Mouse (Mus musculus) spleen, adult 2 months (tissue): ENCODE measurements around the gene Tada2a. TPM values are rescaled to one million over a fixed set of nuclear protein-coding genes. Genes with fewer than 3 reads are reported as not detected.

Source experiments
- DNase-seq, 2 experiments: peaks; one replicate each; pipeline versions ENCODE4 v3.0.0 to v3.0.0-alpha.2; 2012 to 2021; ENCODE audit warnings: low spot score in 2 of 2, low read depth in 1 of 2
- H3K27ac ChIP-seq: fragments of 200-500 bp; 2 replicates; pipeline ENCODE4 v1.5.1; 2012; ENCODE audit warnings: low read length, inconsistent platforms; ENCODE audit not compliant: insufficient read depth
- H3K27me3 ChIP-seq: fragments of 200-500 bp; 2 replicates; pipeline ENCODE4 v1.6.1; 2012; ENCODE audit warnings: mild to moderate bottlenecking, moderate library complexity, low read length, inconsistent platforms; ENCODE audit not compliant: control insufficient read depth, insufficient read depth
- H3K36me3 ChIP-seq: fragments of 200-500 bp; 2 replicates; pipeline ENCODE4 v1.6.1; 2012; ENCODE audit warnings: mild to moderate bottlenecking, low read length, inconsistent platforms; ENCODE audit not compliant: control insufficient read depth, insufficient read depth
- H3K4me1 ChIP-seq: fragments of 200-500 bp; 2 replicates; pipeline ENCODE4 v1.6.1; 2011; ENCODE audit warnings: inconsistent platforms; ENCODE audit not compliant: control insufficient read depth, insufficient read depth, insufficient read length
- H3K4me3 ChIP-seq: fragments of 200-500 bp; 2 replicates; pipeline ENCODE4 v1.5.1; 2011; ENCODE audit warnings: mild to moderate bottlenecking, inconsistent platforms; ENCODE audit not compliant: insufficient read depth, insufficient read length; ENCODE audit errors: extremely low read depth
- CTCF ChIP-seq: fragments of 200-500 bp; IDR thresholded peaks from 2 replicates; pipeline ENCODE4 v1.5.1; 2011; ENCODE audit warnings: mild to moderate bottlenecking, inconsistent platforms; ENCODE audit not compliant: insufficient read depth, insufficient read length, insufficient replicate concordance; ENCODE audit errors: extremely low read depth
- POLR2A ChIP-seq: fragments of 200-500 bp; IDR thresholded peaks from 2 replicates; pipeline ENCODE4 v1.6.1; 2011; ENCODE audit warnings: low read depth, low read length, inconsistent platforms
- WGBS: fragments of 180-500 bp; shearing (Covaris S2); methylation state at CpG from one replicate; pipeline ENCODE4 v1.1.7; 2018; 5-methylcytosine and 5-hydroxymethylcytosine counted together
- polyA plus RNA-seq: library from polyadenylated mRNA; depleted of rRNA; stranded (reverse); fragments of >200 nt; gene quantifications from 2 replicates; pipeline ENCODE4 v1.2.3, GENCODE M21; 2012

Tada2a gene
- polyA plus RNA-seq, 1 experiment: 2.8 TPM

DNA sequence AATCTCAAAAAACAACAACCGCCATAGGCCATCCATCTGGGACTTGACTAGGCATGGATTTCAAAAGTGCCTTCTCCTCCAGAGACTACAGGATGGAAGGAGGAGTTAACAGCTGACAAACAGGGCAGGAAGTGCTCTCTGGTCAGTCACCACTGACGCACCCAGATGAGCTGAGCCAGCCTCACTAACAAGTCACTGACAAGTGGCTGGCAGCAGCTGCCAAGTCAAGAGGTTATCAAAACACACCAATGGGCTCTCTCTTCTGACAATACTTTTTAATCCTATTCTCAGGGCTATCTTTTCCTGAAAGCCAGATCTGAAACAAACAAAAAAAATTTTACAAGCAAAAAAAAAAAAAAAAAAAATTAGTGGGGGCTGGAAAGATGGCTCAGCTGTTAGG lies 66.6 kb downstream of the Tada2a start:
- H3K36me3 ChIP-seq: no peaks in the 10 kb centered on the region
- TF ChIP-seq POLR2A: no peak
- no peak for TF ChIP-seq CTCF
- 49% methylated on average over 2 of the region's 2 CpGs for WGBS

GRCm38 (mm10) chr11:84061881-84062280 lies 67.5 kb downstream of the Tada2a start:
- 90% methylated on average over 2 of the region's 2 CpGs for WGBS
- no peak for TF ChIP-seq CTCF
- DNase-seq: no peak
- Histone ChIP-seq H3K36me3 (no peaks in the 10 kb centered on the region), H3K4me3 (no peak overlapping the region), H3K27me3 (peaks cover 2% of the 10 kb centered on the region; the same call in 1 of the 2 replicates), H3K27ac (no peak overlapping the region), H3K4me1 (no peaks in the 10 kb centered on the region)

More for the DNA sequence above, 66.6 kb downstream of the Tada2a start:
- Histone ChIP-seq H3K4me3 (no peak overlapping the region), H3K27ac (no peak overlapping the region), H3K4me1 (peaks cover 2% of the 10 kb centered on the region; the same call in 1 of the 2 replicates), H3K27me3 (peaks cover 7% of the 10 kb centered on the region)
- DNase-seq: no peak

DNA sequence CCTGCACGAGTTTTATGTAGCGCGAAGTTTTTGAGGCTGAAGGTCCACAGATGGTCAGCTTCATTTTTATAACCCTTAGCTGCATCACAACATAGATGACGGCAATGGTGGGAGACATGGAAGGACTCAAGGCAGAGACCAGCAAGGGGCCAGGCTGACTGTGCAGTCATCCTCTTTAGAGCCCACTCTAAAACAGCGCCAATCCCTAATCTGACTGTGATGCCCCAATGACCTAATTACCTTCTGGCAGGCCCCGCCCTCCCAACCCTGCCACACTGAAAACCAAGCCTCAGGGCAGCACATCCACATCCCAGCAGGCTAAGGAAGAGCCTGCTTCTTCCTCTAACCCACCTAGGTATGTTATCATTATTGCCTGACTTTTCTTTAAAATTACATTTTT lies 68.8 kb downstream of the Tada2a start:
- 89% methylated on average over 6 of the region's 6 CpGs for WGBS
- no peaks in the 10 kb centered on the region for H3K27me3 ChIP-seq
- TF ChIP-seq CTCF (no peak), POLR2A (no peak)
- H3K27ac ChIP-seq: no peak overlapping the region
- H3K4me3 ChIP-seq: no peak overlapping the region
- DNase-seq: no peak
- no peaks in the 10 kb centered on the region for H3K4me1 ChIP-seq
- no peaks in the 10 kb centered on the region for H3K36me3 ChIP-seq

GRCm38 (mm10) chr11:84059784-84060183 lies 69.6 kb downstream of the Tada2a start:
- TF ChIP-seq CTCF (no peak), POLR2A (no peak)
- Histone ChIP-seq H3K27me3 (no peaks in the 10 kb centered on the region), H3K27ac (no peak overlapping the region), H3K36me3 (no peaks in the 10 kb centered on the region), H3K4me3 (no peak overlapping the region), H3K4me1 (no peaks in the 10 kb centered on the region)
- WGBS: 92% methylated on average over 2 of the region's 2 CpGs
- DNase-seq: no peak

- H3K27ac ChIP-seq: no peak overlapping the region
- H3K27me3 ChIP-seq: no peaks in the 10 kb centered on the region
- DNase-seq: no peak
- TF ChIP-seq CTCF (no peak), POLR2A (no peak)
- H3K4me3 ChIP-seq: no peak overlapping the region
- H3K36me3 ChIP-seq: no peaks in the 10 kb centered on the region
- no peaks in the 10 kb centered on the region for H3K4me1 ChIP-seq
- 89% methylated on average over 2 of the region's 2 CpGs for WGBS
Measured at GRCm38 (mm10) chr11:84057418-84057817, 72.0 kb downstream of the Tada2a start.

DNA sequence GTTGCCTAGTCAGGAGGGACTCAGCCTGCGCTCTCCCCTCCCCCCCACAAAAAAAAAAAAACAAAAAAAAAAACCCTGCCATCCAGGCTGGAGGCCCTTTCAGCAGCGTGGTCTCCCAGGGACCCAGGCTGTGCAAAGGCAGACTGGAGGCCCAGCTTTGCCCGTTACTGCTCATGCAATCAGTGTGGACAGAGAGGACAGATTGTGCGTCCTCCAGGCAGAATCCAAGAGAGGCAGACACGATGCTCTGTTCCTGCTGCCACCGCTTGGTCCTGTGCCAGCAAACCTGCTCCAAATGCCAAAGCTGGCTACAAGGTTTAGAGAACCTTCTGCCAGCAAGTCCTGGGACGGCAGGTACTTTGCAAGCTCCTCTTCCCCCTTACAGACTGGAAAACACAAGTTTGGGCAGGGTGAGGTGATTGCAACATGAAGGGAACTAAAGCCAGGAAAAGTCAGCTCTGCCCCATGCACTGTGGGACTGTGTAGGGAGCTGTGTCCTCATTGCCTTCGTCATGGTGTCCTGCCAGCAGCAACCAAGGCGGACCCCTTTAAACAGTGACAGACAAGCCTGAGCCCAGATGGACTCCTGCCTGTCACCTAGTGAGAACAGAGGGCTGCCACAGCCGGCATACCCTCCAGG lies 75.8 kb downstream of the Tada2a start:
- Histone ChIP-seq H3K36me3 (no peaks in the 10 kb centered on the region), H3K4me1 (no peaks in the 10 kb centered on the region), H3K4me3 (no peak overlapping the region), H3K27ac (no peak overlapping the region), H3K27me3 (no peaks in the 10 kb centered on the region)
- DNase-seq: no peak
- 86% methylated on average over 10 of the region's 10 CpGs for WGBS
- TF ChIP-seq POLR2A (no peak), CTCF (no peak)

GRCm38 (mm10) chr11:84053055-84053454 lies 76.3 kb downstream of the Tada2a start:
- H3K27ac ChIP-seq: no peak overlapping the region
- no peak overlapping the region for H3K4me3 ChIP-seq
- H3K27me3 ChIP-seq: no peaks in the 10 kb centered on the region
- no peak for TF ChIP-seq POLR2A
- no peak for TF ChIP-seq CTCF
- H3K4me1 ChIP-seq: no peaks in the 10 kb centered on the region
- WGBS: 93% methylated on average over 7 of the region's 7 CpGs
- H3K36me3 ChIP-seq: no peaks in the 10 kb centered on the region
- no peak for DNase-seq
